Mouse (Mus musculus) brain, embryonic 14.5 days (tissue): ENCODE data around the gene Abhd18.

Experiments used
- CTCF ChIP-seq: fragments of 200-500 bp; IDR thresholded peaks from 2 replicates; pipeline ENCODE4 v1.5.1; 2012; ENCODE audit warnings: inconsistent platforms, mild to moderate bottlenecking, moderate library complexity, borderline replicate concordance; ENCODE audit not compliant: insufficient read depth, insufficient read length; ENCODE audit errors: extremely low read depth
- POLR2A ChIP-seq: fragments of 200-500 bp; IDR thresholded peaks from 2 replicates; pipeline ENCODE4 v1.6.1; 2012; ENCODE audit warnings: mild to moderate bottlenecking, inconsistent platforms, borderline replicate concordance; ENCODE audit not compliant: poor library complexity, insufficient read depth, insufficient read length, severe bottlenecking; ENCODE audit errors: extremely low read depth

GRCm38 (mm10) chr3:40799530-40800372 is 47.0 kb upstream of the Abhd18 start, which contains the start of gene Plk4:
- TF ChIP-seq CTCF (no peak), POLR2A (0 out of 2 replicates have a peak, but pooled peaks have one; percentile 6)
